Mouse (Mus musculus) kidney, adult 10 weeks (tissue): ENCODE data around the gene Pla2r1. TPM values are rescaled to one million over a fixed set of nuclear protein-coding genes. Genes with fewer than 3 reads are reported as not detected.

ENCODE experiments used
- polyA plus RNA-seq: library from polyadenylated mRNA; stranded (reverse); fragments of 350-450 nt; fragmentation: Illumina TruSeq; extraction: RNeasy Lipid Tissue Mini Kit (QIAGEN cat#74804); gene quantifications from one replicate; pipeline ENCODE4 v1.2.3, GENCODE M21; 2014; ENCODE audit warnings: low read depth, low replicate concordance

Pla2r1 gene
- polyA plus RNA-seq, result 6.2 TPM

GRCm38 (mm10) chr2:60552902-60553682 is at the start of gene Pla2r1:
Gene Pla2r1 (minus strand): TSS chr2:60553308.

DNA sequence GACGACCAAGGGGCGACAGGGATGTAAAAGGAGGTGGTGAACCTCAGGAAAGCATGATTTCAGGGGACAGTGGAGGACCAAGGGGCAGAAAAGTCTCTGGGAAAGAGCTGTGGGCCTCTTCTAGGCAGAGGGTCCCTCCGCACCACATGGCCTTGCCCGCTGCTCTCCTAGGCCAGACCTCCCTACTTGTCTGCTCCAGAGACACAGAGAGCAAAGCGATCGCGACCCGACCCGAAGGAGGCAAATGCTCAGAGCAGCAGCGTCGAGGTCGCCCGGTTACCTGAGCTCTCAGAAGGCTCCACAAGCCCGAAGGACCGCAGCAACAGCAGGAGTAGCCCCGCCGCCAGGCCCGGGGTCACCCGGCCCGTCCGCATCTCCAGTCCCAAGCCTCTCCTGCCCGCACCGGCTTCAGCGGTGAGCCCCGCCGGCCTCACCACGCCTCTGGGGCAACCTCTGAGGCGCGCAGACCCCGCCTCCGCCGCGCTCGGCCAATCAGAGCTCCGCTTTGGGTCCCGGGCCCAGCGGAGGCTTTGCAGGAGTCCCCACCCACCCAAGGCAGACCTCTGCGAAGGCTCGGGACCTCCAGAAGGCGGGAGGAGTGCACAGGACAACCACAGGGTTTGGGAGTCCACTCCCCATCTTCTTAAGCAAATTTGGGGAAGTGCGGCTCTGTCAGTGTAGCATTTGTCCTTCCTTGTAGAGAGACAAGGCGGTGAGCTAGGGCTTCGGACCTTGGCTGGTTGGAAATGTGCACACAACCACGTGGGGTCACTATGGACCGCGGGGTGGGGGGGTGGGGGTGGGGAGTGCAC is 170.0 kb downstream of the Pla2r1 start, which contains the start of gene Ly75:
TSS of gene Ly75 (minus strand) at position 446 of the 812 bp plus-strand sequence.

Other genes starting within 250 kb of the Pla2r1 start
- 1.6 TPM for gene Ly75, start 170.0 kb downstream of the Pla2r1 start, polyA plus RNA-seq
- 160 TPM for gene Itgb6, start 169.3 kb upstream of the Pla2r1 start, polyA plus RNA-seq